Mouse (Mus musculus) kidney, embryonic 15.5 days (tissue): ENCODE results near the gene Wbp1l. TPM values are rescaled to one million over a fixed set of nuclear protein-coding genes. Genes with fewer than 3 reads are reported as not detected.

Experiments
- ATAC-seq: fragments of 200-750 bp; cut with Nextera tagmentation; replicated peaks from 2 replicates; pipeline ENCODE4 v1.8.0; 2017; ENCODE audit warnings: moderate TSS enrichment; ENCODE audit not compliant: low FRiP score
- H3K27ac ChIP-seq: fragments of 300-500 bp; sonication (generic); 2 replicates; pipeline ENCODE4 v1.5.1; 2015; ENCODE audit warnings: mild to moderate bottlenecking, inconsistent platforms
- H3K27me3 ChIP-seq: fragments of 300-500 bp; sonication (generic); 2 replicates; pipeline ENCODE4 v1.6.1; 2015; ENCODE audit warnings: inconsistent platforms
- H3K36me3 ChIP-seq: fragments of 300-500 bp; sonication (generic); 2 replicates; pipeline ENCODE4 v1.6.1; 2015; ENCODE audit warnings: inconsistent platforms
- H3K4me1 ChIP-seq: fragments of 300-500 bp; sonication (generic); 2 replicates; pipeline ENCODE4 v1.6.1; 2015; ENCODE audit warnings: inconsistent platforms
- H3K4me2 ChIP-seq: fragments of 300-500 bp; sonication (generic); 2 replicates; pipeline ENCODE4 v1.6.1; 2015; ENCODE audit warnings: moderate library complexity, mild to moderate bottlenecking, inconsistent platforms
- H3K4me3 ChIP-seq: fragments of 300-500 bp; sonication (generic); replicated peaks from 2 replicates; pipeline ENCODE4 v1.5.1; 2015; ENCODE audit warnings: mild to moderate bottlenecking, inconsistent platforms
- H3K9ac ChIP-seq: fragments of 300-500 bp; sonication (generic); 2 replicates; pipeline ENCODE4 v1.6.1; 2015; ENCODE audit warnings: mild to moderate bottlenecking, inconsistent platforms
- H3K9me3 ChIP-seq: fragments of 300-500 bp; sonication (generic); replicated peaks from 2 replicates; pipeline ENCODE4 v1.6.1; 2016; ENCODE audit warnings: inconsistent platforms
- WGBS: fragments of 180-500 bp; shearing (Covaris S2); methylation state at CpG from one replicate; pipeline ENCODE4 v1.1.7; 2015; ENCODE audit warnings: mixed read lengths; 5-methylcytosine and 5-hydroxymethylcytosine counted together
- polyA plus RNA-seq: library from polyadenylated mRNA; unstranded; fragments of >200 nt; fragmentation: Nextera tagmentation; extraction: Ambion mirVana; gene quantifications from 2 replicates; pipeline ENCODE4 v1.2.1, GENCODE M21; 2015

Gene Wbp1l
- polyA plus RNA-seq, 1 experiment from 2014 or later: 51.3 TPM

DNA sequence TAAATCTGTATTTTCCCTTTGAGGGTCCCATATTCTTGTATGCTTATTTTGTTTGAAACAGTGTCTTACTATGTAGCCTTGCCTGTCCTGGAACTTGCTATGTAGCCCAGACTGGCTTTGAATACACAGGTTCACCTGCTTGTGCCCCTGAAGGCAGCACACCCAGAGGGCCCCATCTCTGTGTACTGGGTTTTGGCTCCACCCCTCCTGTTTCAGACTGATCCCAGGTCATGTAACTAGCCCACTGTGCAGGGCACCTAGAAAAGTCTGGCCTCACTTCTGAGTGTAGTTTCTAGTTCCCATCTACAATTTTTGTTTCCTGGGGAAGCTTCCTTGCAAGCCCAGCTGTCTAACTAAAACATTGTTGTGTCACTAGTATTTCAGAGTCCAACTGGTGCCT, 40.2 kb downstream of the Wbp1l start:
- peaks cover 82% of the 10 kb centered on the region for H3K4me1 ChIP-seq

DNA sequence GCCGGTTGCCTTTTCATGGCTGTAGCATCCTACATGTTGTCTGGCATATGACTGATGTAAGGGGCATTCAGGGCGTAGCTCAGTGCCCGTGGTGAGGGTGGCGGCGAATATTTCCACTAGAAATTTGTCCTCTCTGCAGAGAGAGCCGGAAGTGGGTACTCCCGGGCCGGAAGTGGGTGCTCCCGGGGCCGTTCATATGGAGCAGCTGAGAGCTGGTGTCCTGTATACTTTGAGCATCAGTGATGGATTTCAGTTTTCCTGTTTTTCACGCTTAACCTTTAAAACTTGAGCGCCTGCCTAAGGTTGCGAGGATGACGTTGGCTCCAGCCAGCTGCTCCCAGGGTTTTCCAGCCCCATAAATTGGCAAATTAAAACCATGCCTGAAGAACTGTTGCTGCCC, 40.6 kb downstream of the Wbp1l start:
- peaks cover 86% of the 10 kb centered on the region for H3K4me1 ChIP-seq

More for the DNA sequence above, 40.2 kb downstream of the Wbp1l start:
- Histone ChIP-seq H3K36me3 (peaks cover 19% of the 10 kb centered on the region), H3K4me3 (no peak overlapping the region), H3K4me2 (no peak overlapping the region), H3K9me3 (no peaks in the 10 kb centered on the region), H3K27ac (peak overlapping the region; percentile 57), H3K27me3 (no peaks in the 10 kb centered on the region), H3K9ac (no peak overlapping the region)
- no peak for ATAC-seq

DNA sequence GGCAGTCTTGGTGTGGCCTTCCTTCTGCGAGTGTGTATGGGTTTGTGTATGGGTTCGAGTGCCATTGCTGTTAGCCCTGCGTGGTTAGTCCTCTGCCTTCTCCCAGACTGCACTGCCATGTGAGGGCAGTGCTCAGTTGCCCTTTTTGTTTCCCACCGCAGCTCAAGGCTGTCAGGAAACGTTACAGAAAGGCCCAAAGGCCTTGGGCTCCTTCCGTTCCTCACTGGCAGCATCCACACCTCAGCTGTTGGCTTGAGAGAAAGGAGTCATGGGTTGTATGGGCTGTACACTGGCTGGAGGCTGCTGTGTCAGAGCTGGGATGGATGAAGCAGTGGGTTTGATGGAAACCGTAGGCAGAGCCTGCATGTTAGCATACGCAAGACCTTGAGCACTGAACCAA, 41.9 kb downstream of the Wbp1l start:
- 82% methylated on average over 8 of the region's 8 CpGs for WGBS
- no peak overlapping the region for H3K9ac ChIP-seq
- peaks cover 90% of the 10 kb centered on the region for H3K4me1 ChIP-seq

More for the DNA sequence above, 40.6 kb downstream of the Wbp1l start:
- no peak overlapping the region for H3K9ac ChIP-seq
- peaks cover 19% of the 10 kb centered on the region for H3K36me3 ChIP-seq
- no peak overlapping the region for H3K4me3 ChIP-seq
- no peaks in the 10 kb centered on the region for H3K9me3 ChIP-seq
- ATAC-seq: no peak
- H3K4me2 ChIP-seq: no peak overlapping the region
- peak overlapping the region; percentile 57 for H3K27ac ChIP-seq
- WGBS: 73% methylated on average over 14 of the region's 14 CpGs
- no peaks in the 10 kb centered on the region for H3K27me3 ChIP-seq

DNA sequence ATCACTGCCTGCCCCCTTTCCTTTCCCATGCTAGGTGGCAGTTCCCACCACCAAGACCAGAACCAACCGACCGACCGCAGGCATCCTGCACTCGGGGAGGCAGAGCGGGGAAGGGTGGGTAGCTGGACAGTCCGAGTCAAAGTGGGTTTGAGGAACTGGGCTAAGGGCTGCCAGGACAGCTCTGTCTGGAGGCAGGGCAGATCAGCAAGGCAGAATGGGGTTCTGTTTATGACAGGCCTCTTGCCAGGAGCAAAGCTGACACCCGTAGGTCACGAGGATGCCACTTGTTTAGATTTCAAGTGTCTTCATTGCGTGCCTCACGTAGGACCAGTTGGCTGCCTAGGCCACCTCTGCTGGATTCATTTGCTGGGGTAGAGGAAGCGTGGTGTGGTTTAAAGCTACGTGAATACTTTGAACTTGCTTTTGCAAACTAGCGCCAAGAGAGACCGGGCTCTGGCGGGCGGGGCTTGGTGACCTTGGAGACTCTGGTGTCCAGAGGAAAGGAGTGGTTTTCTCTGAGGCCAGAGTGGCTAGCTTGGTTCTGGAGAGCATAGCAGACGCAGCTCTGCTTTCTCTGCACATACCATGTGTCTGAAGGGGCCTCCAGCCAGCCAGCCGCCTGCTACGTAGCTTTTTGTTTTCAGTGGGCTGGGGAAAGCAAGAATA, 42.7 kb downstream of the Wbp1l start:
- Histone ChIP-seq H3K9me3 (no peaks in the 10 kb centered on the region), H3K27ac (peak overlapping the region; percentile 92), H3K4me1 (peaks cover 90% of the 10 kb centered on the region), H3K36me3 (peaks cover 28% of the 10 kb centered on the region), H3K4me3 (no peak overlapping the region), H3K27me3 (no peaks in the 10 kb centered on the region), H3K9ac (0 out of 2 replicates have a peak overlapping the region, but pooled peaks have one; percentile 3), H3K4me2 (peak overlapping the region; percentile 20)
- 33% methylated on average over 19 of the region's 19 CpGs for WGBS
- ATAC-seq: peak; percentile 55

More for the DNA sequence above, 41.9 kb downstream of the Wbp1l start:
- Histone ChIP-seq H3K27me3 (no peaks in the 10 kb centered on the region), H3K4me3 (no peak overlapping the region), H3K36me3 (peaks cover 20% of the 10 kb centered on the region), H3K9me3 (no peaks in the 10 kb centered on the region), H3K4me2 (no peak overlapping the region), H3K27ac (peak overlapping the region; percentile 92)
- no peak for ATAC-seq

DNA sequence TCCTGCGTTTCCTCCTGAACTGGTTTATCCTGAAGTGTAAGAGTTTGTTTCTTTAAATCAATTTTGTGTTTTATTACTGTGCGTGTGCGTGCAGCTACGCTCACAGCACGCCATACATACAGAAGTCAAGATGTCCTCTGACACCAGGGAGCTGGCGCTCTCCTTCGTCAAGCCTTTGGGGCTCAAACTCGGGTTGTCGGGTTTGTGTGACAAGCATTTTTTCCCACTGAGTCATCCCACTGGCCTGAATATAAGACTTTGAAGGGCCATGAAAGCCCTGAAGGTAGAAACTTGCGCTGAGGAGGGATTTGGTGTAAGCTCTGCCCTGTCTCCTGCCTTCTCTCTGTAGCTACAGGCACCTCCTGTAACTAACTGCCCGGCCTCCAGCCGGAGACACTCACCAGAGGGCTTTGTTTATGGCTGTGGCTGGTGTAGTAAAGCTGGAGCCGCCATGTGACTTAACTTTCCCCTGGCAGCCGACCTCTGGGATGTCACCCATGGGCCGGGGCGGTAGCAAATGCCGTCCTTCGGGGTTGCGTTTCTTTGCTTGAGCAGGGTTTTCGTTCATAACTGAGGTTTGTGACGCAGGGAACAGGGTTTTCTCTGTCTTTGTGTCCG, 43.4 kb downstream of the Wbp1l start:
- no peak for ATAC-seq
- Histone ChIP-seq H3K4me1 (peaks cover 90% of the 10 kb centered on the region), H3K4me2 (peak overlapping the region; percentile 20), H3K27ac (peak overlapping the region; percentile 92), H3K27me3 (no peaks in the 10 kb centered on the region), H3K9me3 (no peaks in the 10 kb centered on the region), H3K4me3 (no peak overlapping the region), H3K9ac (0 out of 2 replicates have a peak overlapping the region, but pooled peaks have one; percentile 3), H3K36me3 (peaks cover 31% of the 10 kb centered on the region)
- 48% methylated on average over 22 of the region's 22 CpGs for WGBS

DNA sequence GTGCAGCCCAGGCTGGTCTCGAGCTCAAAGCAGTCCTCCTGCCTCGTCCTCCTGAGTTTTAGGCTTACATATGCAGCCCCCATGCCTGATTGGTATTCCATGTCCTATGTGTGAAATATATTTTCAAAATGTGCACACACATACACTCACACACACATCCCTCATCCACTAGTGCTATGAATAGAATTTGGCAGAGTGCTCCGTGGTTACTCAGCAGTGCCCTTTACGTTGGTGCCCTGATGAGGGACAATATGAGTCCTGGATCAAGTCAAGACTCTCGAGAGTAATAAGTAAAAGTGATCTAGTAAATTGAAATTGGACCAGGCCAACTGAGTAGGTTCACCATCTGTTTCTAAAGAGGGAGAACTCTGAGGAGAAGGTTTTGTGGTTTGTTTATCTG, 44.4 kb downstream of the Wbp1l start:
- 77% methylated on average over 5 of the region's 5 CpGs for WGBS
- ATAC-seq: no peak
- no peak overlapping the region for H3K9ac ChIP-seq
- H3K36me3 ChIP-seq: peaks cover 26% of the 10 kb centered on the region
- H3K4me1 ChIP-seq: peaks cover 89% of the 10 kb centered on the region
- no peak overlapping the region for H3K4me3 ChIP-seq
- no peaks in the 10 kb centered on the region for H3K27me3 ChIP-seq
- H3K27ac ChIP-seq: no peak overlapping the region
- no peak overlapping the region for H3K4me2 ChIP-seq
- no peaks in the 10 kb centered on the region for H3K9me3 ChIP-seq

DNA sequence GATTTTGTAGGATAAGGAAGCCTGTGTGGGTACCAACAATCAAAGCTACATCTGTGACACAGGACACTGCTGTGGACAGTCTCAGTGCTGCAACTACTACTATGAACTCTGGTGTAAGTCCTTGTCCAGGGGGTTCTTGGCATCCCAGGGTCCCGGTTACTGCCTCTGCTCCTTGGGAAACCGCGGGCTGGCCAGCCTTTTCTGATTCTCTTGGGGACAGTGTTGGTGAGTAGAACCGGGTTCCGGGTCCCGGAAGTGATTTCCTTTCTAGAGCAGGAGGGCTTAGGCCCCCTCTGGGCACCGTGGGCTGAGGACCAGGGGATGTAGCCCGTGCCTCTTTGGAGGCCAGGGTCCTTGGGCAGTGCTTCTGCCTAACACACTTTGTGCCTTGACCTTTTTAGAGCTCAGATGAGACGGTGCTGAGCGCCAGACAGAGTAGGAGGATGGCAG, 45.5 kb downstream of the Wbp1l start:
- H3K4me3 ChIP-seq: no peak overlapping the region
- no peak for ATAC-seq
- no peaks in the 10 kb centered on the region for H3K27me3 ChIP-seq
- H3K9ac ChIP-seq: no peak overlapping the region
- H3K4me2 ChIP-seq: no peak overlapping the region; the same call in 1 of the 2 replicates
- H3K27ac ChIP-seq: peak overlapping the region; percentile 85
- peaks cover 81% of the 10 kb centered on the region for H3K4me1 ChIP-seq
- no peaks in the 10 kb centered on the region for H3K9me3 ChIP-seq
- WGBS: 53% methylated on average over 10 of the region's 10 CpGs
- peaks cover 24% of the 10 kb centered on the region; the same call in 1 of the 2 replicates for H3K36me3 ChIP-seq

DNA sequence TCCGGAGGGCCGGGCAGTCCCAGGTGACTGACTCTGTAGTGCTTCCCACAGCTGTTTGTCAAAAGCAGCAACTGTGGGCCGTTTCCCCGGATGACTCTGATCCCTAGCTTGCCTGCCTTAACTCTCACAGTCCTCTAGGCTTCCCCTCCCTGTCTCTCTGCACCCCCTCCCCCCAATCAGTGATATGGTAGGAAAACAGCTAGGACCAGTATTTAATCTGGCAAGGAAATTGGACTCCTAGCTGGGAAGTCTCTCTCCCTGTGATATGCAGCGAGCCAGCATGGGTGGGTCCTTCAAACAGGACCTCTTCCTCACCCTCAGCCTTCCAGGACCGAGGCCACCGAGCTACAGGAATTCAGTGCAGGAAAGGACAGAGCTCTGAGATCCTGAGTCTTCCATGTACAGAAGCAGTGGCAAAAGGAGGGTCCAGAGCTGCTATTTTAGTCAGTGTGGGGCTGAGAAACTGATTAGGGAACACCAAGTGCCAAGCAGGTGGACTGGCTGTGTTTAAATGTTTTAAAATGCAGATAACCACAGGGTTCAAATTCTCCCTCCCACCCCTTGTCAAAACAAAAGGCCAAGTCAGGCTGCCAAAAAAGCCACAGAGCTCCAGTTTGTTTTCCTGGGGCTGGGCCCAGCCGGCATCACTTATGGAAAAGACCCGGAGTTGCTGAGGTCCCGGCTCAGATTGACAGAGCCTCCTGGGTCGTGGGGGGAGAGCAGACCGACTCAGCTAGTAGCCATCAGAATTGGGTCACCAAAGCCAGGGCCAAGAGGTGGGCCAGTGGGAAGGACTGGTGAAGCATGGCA, 46.1 kb downstream of the Wbp1l start:
- peak; percentile 24 for ATAC-seq
- no peaks in the 10 kb centered on the region for H3K9me3 ChIP-seq
- no peak overlapping the region for H3K9ac ChIP-seq
- H3K4me3 ChIP-seq: no peak overlapping the region
- H3K36me3 ChIP-seq: peaks cover 24% of the 10 kb centered on the region; the same call in 1 of the 2 replicates
- H3K4me2 ChIP-seq: no peak overlapping the region; the same call in 1 of the 2 replicates
- H3K27ac ChIP-seq: peak overlapping the region; percentile 85
- no peaks in the 10 kb centered on the region for H3K27me3 ChIP-seq
- 12% methylated on average over 12 of the region's 12 CpGs for WGBS
- H3K4me1 ChIP-seq: peaks cover 75% of the 10 kb centered on the region

DNA sequence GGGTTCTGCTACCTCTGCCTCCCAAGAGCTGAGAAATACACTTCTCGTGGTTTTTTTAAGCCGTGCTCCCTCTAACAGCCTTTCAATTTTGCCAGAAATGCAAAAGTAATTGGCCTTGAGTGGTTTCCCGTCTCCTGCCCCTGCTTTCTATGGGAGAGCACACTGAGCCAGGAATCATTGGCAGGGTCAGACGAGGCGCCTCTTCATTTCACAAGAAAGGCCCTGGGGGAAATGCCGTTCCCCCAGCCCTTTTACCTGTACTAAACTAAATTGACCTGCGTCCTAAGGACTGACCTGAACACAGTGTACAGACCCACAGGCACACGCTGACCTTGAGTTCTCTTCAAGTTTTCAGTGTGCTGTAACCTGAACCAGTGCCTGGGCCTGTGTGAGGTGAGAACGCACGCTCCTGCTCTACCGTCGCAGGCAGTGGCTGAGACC, 47.2 kb downstream of the Wbp1l start:
- Histone ChIP-seq H3K9me3 (no peaks in the 10 kb centered on the region), H3K27me3 (no peaks in the 10 kb centered on the region), H3K36me3 (peaks cover 24% of the 10 kb centered on the region; the same call in 1 of the 2 replicates), H3K9ac (no peak overlapping the region), H3K4me3 (no peak overlapping the region), H3K4me2 (no peak overlapping the region), H3K27ac (peak overlapping the region; percentile 85), H3K4me1 (peaks cover 65% of the 10 kb centered on the region)
- ATAC-seq: no peak
- 55% methylated on average over 12 of the region's 12 CpGs for WGBS

DNA sequence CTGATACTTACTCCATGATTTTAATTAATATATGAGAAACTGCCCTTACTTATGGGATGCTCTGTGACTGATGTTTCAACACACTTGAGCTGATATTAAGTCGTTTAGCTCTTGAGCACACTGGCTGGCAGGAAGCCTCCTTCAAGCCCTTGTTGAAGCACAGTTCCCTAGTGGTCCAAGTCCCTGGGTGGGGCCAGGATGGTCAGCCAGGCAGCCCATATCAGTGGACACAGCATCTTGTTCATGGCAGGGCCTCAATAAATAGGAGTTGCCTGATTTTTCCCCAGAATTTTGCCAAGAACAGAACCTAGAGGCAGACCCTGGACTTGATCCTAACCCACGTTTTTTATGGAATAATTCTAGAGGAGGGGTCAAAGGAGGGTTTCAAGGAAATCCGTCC, 48.4 kb downstream of the Wbp1l start:
- Histone ChIP-seq H3K4me2 (no peak overlapping the region), H3K4me1 (peaks cover 53% of the 10 kb centered on the region), H3K9me3 (no peaks in the 10 kb centered on the region), H3K4me3 (no peak overlapping the region), H3K27ac (peak overlapping the region; percentile 85; the same call in 1 of the 2 replicates), H3K27me3 (no peaks in the 10 kb centered on the region), H3K36me3 (peaks cover 32% of the 10 kb centered on the region), H3K9ac (no peak overlapping the region)
- WGBS: 39% methylated on average over 3 of the region's 3 CpGs
- no peak for ATAC-seq

DNA sequence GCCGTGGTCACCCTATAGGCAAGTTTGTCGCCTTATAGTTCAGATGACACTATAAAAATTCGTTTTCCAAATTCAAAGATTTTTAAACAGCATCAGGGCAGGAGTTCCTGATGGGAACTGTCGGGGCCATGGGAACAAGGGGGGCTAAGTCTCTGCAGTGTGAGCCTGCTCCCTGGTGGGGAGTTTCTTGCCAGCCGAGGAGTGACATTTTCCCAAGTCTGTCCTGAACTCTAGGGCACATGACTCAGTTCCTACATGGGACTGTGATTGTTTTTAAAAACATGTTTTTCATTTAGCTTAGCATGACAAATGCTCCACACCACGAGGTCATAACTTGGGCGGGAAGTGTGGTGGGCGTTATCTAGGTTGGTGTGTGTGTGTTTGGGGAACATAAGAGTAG, 49.0 kb downstream of the Wbp1l start:
- WGBS: 77% methylated on average over 8 of the region's 8 CpGs

DNA sequence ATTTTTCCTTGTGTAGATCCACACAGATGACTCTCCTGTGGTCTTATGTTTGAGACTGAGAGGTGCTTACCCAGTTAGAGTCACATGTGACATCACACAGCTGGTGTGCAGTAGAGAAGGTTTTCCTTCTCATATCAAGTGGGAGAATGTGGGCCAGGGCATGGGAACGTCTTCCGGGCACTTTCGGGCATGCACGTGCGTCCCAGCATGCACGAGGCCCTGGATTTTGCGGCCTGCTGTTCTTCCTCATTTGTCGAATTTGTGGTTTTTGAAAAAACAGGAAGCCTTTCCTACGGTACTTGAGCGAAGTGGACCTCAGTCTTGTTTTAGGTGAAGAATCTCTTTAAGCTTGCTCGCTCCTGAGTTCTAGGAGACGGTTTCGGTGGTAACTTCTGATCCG, 49.7 kb downstream of the Wbp1l start:
- peaks cover 40% of the 10 kb centered on the region for H3K4me1 ChIP-seq

More for the DNA sequence above, 49.0 kb downstream of the Wbp1l start:
- no peak overlapping the region for H3K4me2 ChIP-seq
- peaks cover 47% of the 10 kb centered on the region for H3K4me1 ChIP-seq
- peaks cover 35% of the 10 kb centered on the region for H3K36me3 ChIP-seq
- no peak for ATAC-seq
- no peaks in the 10 kb centered on the region for H3K9me3 ChIP-seq
- H3K4me3 ChIP-seq: no peak overlapping the region
- H3K27ac ChIP-seq: no peak overlapping the region
- no peak overlapping the region for H3K9ac ChIP-seq
- no peaks in the 10 kb centered on the region for H3K27me3 ChIP-seq

More for the DNA sequence above, 49.7 kb downstream of the Wbp1l start:
- no peaks in the 10 kb centered on the region for H3K9me3 ChIP-seq
- H3K27ac ChIP-seq: no peak overlapping the region
- no peak overlapping the region for H3K4me3 ChIP-seq
- no peak for ATAC-seq
- no peak overlapping the region for H3K9ac ChIP-seq
- 95% methylated on average over 14 of the region's 14 CpGs for WGBS
- peaks cover 42% of the 10 kb centered on the region for H3K36me3 ChIP-seq
- H3K4me2 ChIP-seq: no peak overlapping the region
- no peaks in the 10 kb centered on the region for H3K27me3 ChIP-seq
